Mouse (Mus musculus) neural tube, embryonic 11.5 days (tissue): ENCODE measurements at regions not wholly inside any gene's neighbourhood (a gene's known extent, or its start where the extent isn't known, plus 50 kb on each side); places are given as distances from the start of the nearest gene placed in this dataset.

ENCODE experiments used
- ATAC-seq: fragments of 200-750 bp; cut with Nextera tagmentation; 2 replicates; pipeline ENCODE4 v1.8.0; 2017; ENCODE audit warnings: moderate number of reproducible peaks, mild to moderate bottlenecking, moderate TSS enrichment, moderate library complexity; ENCODE audit not compliant: insufficient read depth, low FRiP score, low TSS enrichment
- DNase-seq: peaks from one replicate; pipeline ENCODE4 v3.0.0-alpha.2; 2015; ENCODE audit warnings: low spot score
- H3K27ac ChIP-seq: fragments of 300-500 bp; sonication (generic); 2 replicates; pipeline ENCODE4 v1.5.1; 2014; ENCODE audit warnings: low read depth, mild to moderate bottlenecking, low read length
- H3K27me3 ChIP-seq: fragments of 300-500 bp; sonication (generic); 2 replicates; pipeline ENCODE4 v1.6.1; 2014; ENCODE audit warnings: mild to moderate bottlenecking, low read length, mixed read lengths; ENCODE audit not compliant: control insufficient read depth, insufficient read depth
- H3K36me3 ChIP-seq: fragments of 300-500 bp; sonication (generic); 2 replicates; pipeline ENCODE4 v1.6.1; 2014; ENCODE audit warnings: mild to moderate bottlenecking, low read length, moderate library complexity, mixed read lengths; ENCODE audit not compliant: control insufficient read depth, insufficient read depth
- H3K4me1 ChIP-seq: fragments of 300-500 bp; sonication (generic); 2 replicates; pipeline ENCODE4 v1.6.1; 2014; ENCODE audit warnings: low read length, mixed read lengths; ENCODE audit not compliant: control insufficient read depth, insufficient read depth
- H3K4me2 ChIP-seq: fragments of 300-500 bp; sonication (generic); 2 replicates; pipeline ENCODE4 v1.6.1; 2014; ENCODE audit warnings: low read depth, mild to moderate bottlenecking, moderate library complexity
- H3K4me3 ChIP-seq: fragments of 300-500 bp; sonication (generic); 2 replicates; pipeline ENCODE4 v1.5.1; 2014; ENCODE audit warnings: low read depth, low read length
- H3K9ac ChIP-seq: fragments of 300-500 bp; sonication (generic); 2 replicates; pipeline ENCODE4 v1.6.1; 2014; ENCODE audit warnings: mild to moderate bottlenecking, low read length
- H3K9me3 ChIP-seq: fragments of 300-500 bp; sonication (generic); 2 replicates; pipeline ENCODE4 v1.6.1; 2016; ENCODE audit warnings: low read length; ENCODE audit not compliant: control insufficient read depth
- WGBS: fragments of 180-500 bp; shearing (Covaris S2); extraction: QIAGEN DNeasy Blood & Tissue Kit; methylation state at CpG from one replicate; pipeline ENCODE4 v1.1.7; 2014; 5-methylcytosine and 5-hydroxymethylcytosine counted together

GRCm38 (mm10) chr1:193450814-193451213 lies 80.7 kb upstream of the Camk1g start:
- H3K9me3 ChIP-seq, result no peaks in the 10 kb centered on the region
- no peak overlapping the region for H3K27ac ChIP-seq
- DNase-seq (no peak), ATAC-seq (no peak)
- peaks cover 6% of the 10 kb centered on the region; the same call in 1 of the 2 replicates for H3K4me1 ChIP-seq
- H3K9ac ChIP-seq, result no peak overlapping the region
- no peak overlapping the region for H3K4me2 ChIP-seq
- H3K27me3 ChIP-seq, result no peaks in the 10 kb centered on the region
- no peaks in the 10 kb centered on the region for H3K36me3 ChIP-seq
- no peak overlapping the region for H3K4me3 ChIP-seq
- WGBS, result 34% methylated on average over 3 of the region's 3 CpGs

DNA sequence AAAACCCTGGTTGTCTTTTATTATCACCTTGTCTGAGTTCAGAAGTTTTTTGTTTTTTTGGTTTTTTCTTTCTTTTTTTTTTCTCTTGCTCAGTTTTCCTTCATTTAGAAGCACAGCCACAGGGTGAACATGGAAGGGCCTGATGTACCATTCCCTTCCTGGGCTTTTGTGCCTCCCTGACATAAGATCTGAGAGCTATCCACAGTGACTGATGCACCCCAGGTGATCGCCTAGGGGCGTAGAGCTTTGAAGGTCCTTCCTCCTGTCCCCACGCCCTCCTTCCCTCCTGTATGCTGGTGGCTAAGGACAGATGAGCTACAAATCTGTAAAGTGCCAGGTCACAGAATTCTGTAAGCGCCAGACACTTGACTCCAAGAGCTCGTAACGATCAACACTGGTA lies 80.1 kb upstream of the Camk1g start:
- Histone ChIP-seq H3K4me2 (no peak overlapping the region), H3K27me3 (no peaks in the 10 kb centered on the region), H3K36me3 (no peaks in the 10 kb centered on the region), H3K4me3 (no peak overlapping the region), H3K27ac (peak overlapping the region; percentile 51; the same call in 1 of the 2 replicates), H3K9me3 (no peaks in the 10 kb centered on the region), H3K9ac (no peak overlapping the region), H3K4me1 (peaks cover 6% of the 10 kb centered on the region; the same call in 1 of the 2 replicates)
- DNase-seq, result no peak
- no peak for ATAC-seq
- 68% methylated on average over 6 of the region's 6 CpGs for WGBS

DNA sequence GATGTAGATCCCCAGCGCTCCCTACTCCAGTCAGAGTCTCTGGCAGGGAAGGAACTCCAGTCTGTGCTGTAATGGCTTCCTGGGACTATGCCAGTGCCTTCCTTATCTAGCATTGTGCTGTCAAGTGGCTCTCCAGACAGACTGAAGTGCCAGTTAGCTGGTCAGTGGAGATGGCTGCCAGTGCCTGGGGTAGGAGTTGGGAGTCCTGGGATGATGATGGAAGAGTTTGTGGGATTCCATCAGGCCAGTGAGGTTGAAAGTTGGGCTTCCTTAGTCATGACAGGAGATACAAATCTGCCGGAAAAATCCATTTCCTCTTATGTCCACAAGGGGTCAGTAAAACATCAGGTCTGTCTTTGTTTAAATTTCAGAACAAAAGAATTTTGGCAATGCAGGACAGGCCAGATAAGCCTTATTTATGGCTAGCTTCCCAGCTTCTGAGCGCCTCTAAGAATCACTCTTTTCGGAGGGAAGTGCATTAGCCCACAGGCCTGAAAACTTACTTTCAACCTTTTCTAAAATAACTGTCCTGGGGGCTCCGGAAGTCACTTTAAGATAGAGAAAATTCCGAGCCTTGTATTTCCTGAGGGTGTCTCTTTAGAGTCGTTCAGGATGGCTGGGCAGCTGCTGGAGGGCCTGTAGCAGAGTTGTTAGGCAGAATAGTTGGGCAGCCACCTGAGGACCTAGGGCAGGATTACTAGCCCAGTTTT lies 79.5 kb upstream of the Camk1g start:
- Histone ChIP-seq H3K36me3 (no peaks in the 10 kb centered on the region), H3K9ac (peak overlapping the region; percentile 24; the same call in 1 of the 2 replicates), H3K27ac (peak overlapping the region; percentile 51), H3K9me3 (no peaks in the 10 kb centered on the region), H3K27me3 (no peaks in the 10 kb centered on the region), H3K4me2 (no peak overlapping the region), H3K4me1 (peaks cover 6% of the 10 kb centered on the region; the same call in 1 of the 2 replicates), H3K4me3 (no peak overlapping the region)
- ATAC-seq (peak; percentile 40; the same call in 1 of the 2 replicates), DNase-seq (peak; percentile 57)
- WGBS, result 22% methylated on average over 7 of the region's 7 CpGs

DNA sequence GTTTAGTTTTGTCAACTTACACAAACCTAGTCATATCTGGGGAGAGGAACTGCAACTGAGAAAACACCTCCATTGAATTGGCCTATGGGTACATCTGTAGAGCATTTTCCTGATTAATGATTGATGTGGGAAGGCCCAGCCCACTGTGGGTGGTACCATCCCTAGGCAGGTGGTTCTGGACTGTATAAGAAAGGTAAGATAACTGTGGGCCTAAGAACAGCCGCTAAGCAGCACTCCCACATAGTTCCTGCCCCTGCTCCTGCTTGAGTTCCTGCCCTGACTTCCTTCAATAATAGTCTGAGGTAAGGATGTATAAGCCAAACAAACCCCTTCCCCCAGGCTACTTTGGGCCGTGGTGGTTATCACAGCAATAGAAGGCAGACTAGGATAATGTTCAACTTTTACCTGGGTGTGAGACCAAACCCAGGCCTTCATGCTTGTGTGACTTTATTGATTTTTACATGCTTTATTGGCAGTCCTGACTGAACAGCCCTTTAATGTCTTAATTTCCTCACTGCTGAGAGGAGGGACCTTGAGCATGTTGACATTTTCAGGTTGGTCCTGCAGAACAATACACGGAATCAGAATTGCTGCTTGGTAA lies 78.8 kb upstream of the Camk1g start:
- 67% methylated on average over 3 of the region's 3 CpGs for WGBS
- no peaks in the 10 kb centered on the region for H3K9me3 ChIP-seq
- no peak for DNase-seq

GRCm38 (mm10) chr1:193447647-193448046 lies 77.5 kb upstream of the Camk1g start:
- peaks cover 6% of the 10 kb centered on the region; the same call in 1 of the 2 replicates for H3K4me1 ChIP-seq
- no peak overlapping the region for H3K4me3 ChIP-seq
- no peak overlapping the region for H3K9ac ChIP-seq
- H3K27ac ChIP-seq, result no peak overlapping the region
- H3K9me3 ChIP-seq, result no peaks in the 10 kb centered on the region
- 89% methylated on average over 5 of the region's 5 CpGs for WGBS
- no peak for DNase-seq
- H3K36me3 ChIP-seq, result no peaks in the 10 kb centered on the region
- H3K27me3 ChIP-seq, result no peaks in the 10 kb centered on the region
- no peak overlapping the region for H3K4me2 ChIP-seq
- no peak for ATAC-seq

More for the DNA sequence above, 78.8 kb upstream of the Camk1g start:
- Histone ChIP-seq H3K27ac (no peak overlapping the region), H3K36me3 (no peaks in the 10 kb centered on the region), H3K4me3 (no peak overlapping the region), H3K9ac (no peak overlapping the region), H3K27me3 (no peaks in the 10 kb centered on the region), H3K4me1 (peaks cover 6% of the 10 kb centered on the region; the same call in 1 of the 2 replicates), H3K4me2 (no peak overlapping the region)
- no peak for ATAC-seq

DNA sequence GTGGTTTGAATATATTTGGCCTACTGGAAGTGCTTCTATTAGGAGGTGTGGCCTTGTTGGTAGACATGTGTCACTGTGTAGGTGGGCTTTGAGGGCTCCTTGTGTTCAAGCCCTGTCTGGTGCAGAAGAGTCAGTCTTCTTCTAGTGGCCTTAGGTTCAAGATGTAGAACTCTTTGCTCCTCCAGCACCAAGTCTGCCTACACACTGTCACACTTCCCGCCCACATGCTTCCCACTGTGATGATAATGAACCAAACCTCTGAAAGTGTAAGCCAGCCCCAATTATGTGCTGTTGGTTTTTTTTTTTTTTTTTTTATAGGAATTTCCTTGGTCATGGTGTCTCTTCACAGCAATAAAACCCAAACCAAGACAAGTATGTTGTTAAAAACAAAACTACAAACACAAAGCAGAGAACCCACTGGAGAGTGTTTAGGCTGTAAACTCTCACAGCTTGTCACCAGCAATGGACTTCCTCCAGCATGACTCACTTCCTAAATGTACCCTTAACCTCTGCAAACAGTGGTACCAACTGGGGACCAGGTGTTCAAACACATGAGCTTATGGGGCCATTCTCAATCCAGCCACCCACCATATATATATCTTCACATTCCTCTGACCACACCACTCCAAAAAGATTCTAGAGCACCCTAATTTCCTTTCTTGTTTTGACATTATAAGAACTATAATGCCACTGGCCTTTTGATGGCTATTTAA lies 74.0 kb upstream of the Camk1g start:
- H3K36me3 ChIP-seq, result no peaks in the 10 kb centered on the region
- no peak overlapping the region for H3K27ac ChIP-seq
- ATAC-seq (no peak), DNase-seq (no peak)
- H3K27me3 ChIP-seq, result no peaks in the 10 kb centered on the region
- no peaks in the 10 kb centered on the region for H3K4me1 ChIP-seq
- H3K4me3 ChIP-seq, result no peak overlapping the region
- H3K9ac ChIP-seq, result no peak overlapping the region
- 74% methylated on average over 1 of the region's 1 CpGs for WGBS
- no peak overlapping the region for H3K4me2 ChIP-seq
- no peaks in the 10 kb centered on the region for H3K9me3 ChIP-seq

DNA sequence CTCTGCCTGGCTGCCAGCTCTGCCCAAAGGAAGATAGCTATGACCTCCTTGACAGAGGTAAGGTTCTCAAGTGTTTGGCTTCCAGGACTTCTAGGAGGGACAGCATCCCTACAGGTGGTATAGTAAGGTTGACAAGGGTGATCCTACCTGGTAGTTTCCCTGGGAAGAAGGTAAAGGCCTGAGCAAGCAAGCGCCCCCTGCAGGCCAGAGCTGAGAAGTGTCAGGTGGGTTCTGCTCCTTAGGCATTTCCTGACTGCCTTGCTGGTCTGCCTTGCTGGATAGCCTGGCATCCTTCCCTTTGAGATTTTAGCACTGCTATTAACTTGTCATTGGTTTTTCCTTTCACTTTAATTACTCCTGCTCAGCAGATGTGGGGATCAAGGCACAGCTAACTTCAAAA lies 70.4 kb upstream of the Camk1g start:
- Histone ChIP-seq H3K4me2 (no peak overlapping the region), H3K9me3 (no peaks in the 10 kb centered on the region), H3K4me3 (no peak overlapping the region), H3K27me3 (no peaks in the 10 kb centered on the region), H3K36me3 (no peaks in the 10 kb centered on the region), H3K4me1 (no peaks in the 10 kb centered on the region), H3K9ac (no peak overlapping the region), H3K27ac (no peak overlapping the region)
- DNase-seq (no peak), ATAC-seq (no peak)
- 0% methylated on average over 1 of the region's 1 CpGs for WGBS

GRCm38 (mm10) chr1:193434281-193434680 lies 64.2 kb upstream of the Camk1g start:
- H3K36me3 ChIP-seq, result no peaks in the 10 kb centered on the region
- ATAC-seq (no peak), DNase-seq (no peak)
- peaks cover 5% of the 10 kb centered on the region for H3K4me1 ChIP-seq
- no peaks in the 10 kb centered on the region for H3K9me3 ChIP-seq
- H3K27ac ChIP-seq, result no peak overlapping the region
- H3K4me2 ChIP-seq, result no peak overlapping the region
- 63% methylated on average over 4 of the region's 4 CpGs for WGBS
- no peak overlapping the region for H3K4me3 ChIP-seq
- H3K27me3 ChIP-seq, result no peaks in the 10 kb centered on the region
- no peak overlapping the region for H3K9ac ChIP-seq
